Mouse (Mus musculus): ENCODE results near the gene Bspry. TPM values are rescaled to one million over a fixed set of nuclear protein-coding genes. Genes with fewer than 3 reads are reported as not detected.
A peak's percentile ranks its signal among the peaks of the same experiment; 100 is the strongest.
"Not testable (repeated sequence)": the region's sequence is repeated elsewhere in the genome, so short reads cannot be mapped to it uniquely, and the experiment has no call there.

Gene Bspry
- polyA plus RNA-seq, 1 experiment from 2014 or later = 38.2 TPM

DNA sequence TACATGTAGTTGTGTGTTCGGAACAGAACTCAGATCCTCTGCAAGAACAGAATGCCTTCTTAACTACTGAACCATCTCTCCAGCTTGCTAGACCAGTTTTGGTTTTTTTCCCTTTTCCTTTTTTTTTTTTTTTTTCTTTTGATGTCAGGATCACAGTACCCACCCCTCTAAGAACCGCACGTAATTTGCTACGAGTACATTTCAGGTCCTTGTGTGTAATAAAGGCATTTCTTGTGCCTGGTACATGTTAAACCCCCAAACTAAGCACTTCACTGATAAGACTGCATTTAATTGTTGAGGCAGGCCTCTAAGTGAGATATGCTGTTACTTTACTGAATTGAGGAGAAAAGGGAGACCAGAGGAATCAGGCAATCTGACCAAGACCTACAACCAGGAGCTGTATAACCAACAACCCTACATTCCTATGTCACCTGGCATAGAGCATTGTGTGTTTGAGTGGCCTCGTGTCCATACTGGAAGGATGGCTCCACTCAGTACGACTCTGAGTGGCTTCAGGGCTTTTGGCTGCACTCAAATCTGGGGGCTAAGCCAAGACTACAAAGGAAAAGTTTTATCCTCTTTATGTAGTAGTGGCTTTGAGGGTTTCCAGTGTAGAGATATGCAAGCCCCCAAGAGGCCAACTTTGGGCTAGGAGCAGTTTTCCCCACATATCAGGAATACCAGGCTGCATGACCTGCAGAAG is 2.2 kb upstream of the Bspry start:
- no peak overlapping the region for H3K27ac ChIP-seq
- ATAC-seq (replicated peaks; ENCODE audit: low FRiP score, low read depth) (no peak), DNase-seq (ENCODE audit: low spot score) (no peak)
- H3K4me3 ChIP-seq (replicated peaks; ENCODE audit: low read depth, low read length) = no peak overlapping the region
- TF ChIP-seq CTCF (IDR thresholded peaks at IDR 0.05; ENCODE audit: low read depth) = no peak
- H3K9ac ChIP-seq (ENCODE audit: low read depth, low read length) = no peak overlapping the region
- H3K36me3 ChIP-seq (ENCODE audit: insufficient read depth, low read length) = no peaks in the 10 kb centered on the region
- no peaks in the 10 kb centered on the region for H3K4me1 ChIP-seq (replicated peaks; ENCODE audit: insufficient read depth, low read length)
- H3K9me3 ChIP-seq (replicated peaks; ENCODE audit: low read length) = no peaks in the 10 kb centered on the region
- WGBS = 82% methylated on average over 6 of the region's 6 CpGs
- no peaks in the 10 kb centered on the region for H3K27me3 ChIP-seq (ENCODE audit: insufficient read depth, low read length)
- no peak overlapping the region for H3K4me2 ChIP-seq (ENCODE audit: low read length)

DNA sequence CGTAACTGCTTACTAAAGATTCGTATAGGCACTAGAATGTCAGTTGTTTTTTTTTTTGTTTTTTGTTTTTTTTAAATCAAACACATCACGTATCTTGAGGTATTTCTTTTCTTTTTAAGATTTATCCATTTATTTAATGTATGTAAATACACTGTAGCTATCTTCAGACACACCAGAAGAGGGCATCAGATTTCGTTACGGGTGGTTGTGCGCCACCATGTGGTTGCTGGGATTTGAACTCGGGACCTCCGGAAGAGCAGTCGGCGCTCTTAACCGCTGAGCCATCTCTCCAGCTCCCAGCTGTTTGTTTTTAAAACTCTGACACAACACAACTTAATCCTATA is 288 bp upstream of the Bspry start:
- not testable (repeated sequence) for H3K36me3 ChIP-seq (ENCODE audit: insufficient read depth, low read length); H3K9me3 ChIP-seq (replicated peaks; ENCODE audit: low read length); DNase-seq (ENCODE audit: low spot score); ATAC-seq (replicated peaks; ENCODE audit: low FRiP score, low read depth); H3K27me3 ChIP-seq (ENCODE audit: insufficient read depth, low read length); H3K4me1 ChIP-seq (replicated peaks; ENCODE audit: insufficient read depth, low read length); H3K9ac ChIP-seq (ENCODE audit: low read depth, low read length)
- TF ChIP-seq CTCF (IDR thresholded peaks at IDR 0.05; ENCODE audit: low read depth) = peak; percentile 76
- WGBS = 13% methylated on average over 11 of the region's 11 CpGs
- peak overlapping the region; percentile 78 for H3K4me2 ChIP-seq (ENCODE audit: low read length)
- peak overlapping the region; percentile 73 for H3K27ac ChIP-seq
- peak overlapping the region; percentile 57 for H3K4me3 ChIP-seq (replicated peaks; ENCODE audit: low read depth, low read length)

DNA sequence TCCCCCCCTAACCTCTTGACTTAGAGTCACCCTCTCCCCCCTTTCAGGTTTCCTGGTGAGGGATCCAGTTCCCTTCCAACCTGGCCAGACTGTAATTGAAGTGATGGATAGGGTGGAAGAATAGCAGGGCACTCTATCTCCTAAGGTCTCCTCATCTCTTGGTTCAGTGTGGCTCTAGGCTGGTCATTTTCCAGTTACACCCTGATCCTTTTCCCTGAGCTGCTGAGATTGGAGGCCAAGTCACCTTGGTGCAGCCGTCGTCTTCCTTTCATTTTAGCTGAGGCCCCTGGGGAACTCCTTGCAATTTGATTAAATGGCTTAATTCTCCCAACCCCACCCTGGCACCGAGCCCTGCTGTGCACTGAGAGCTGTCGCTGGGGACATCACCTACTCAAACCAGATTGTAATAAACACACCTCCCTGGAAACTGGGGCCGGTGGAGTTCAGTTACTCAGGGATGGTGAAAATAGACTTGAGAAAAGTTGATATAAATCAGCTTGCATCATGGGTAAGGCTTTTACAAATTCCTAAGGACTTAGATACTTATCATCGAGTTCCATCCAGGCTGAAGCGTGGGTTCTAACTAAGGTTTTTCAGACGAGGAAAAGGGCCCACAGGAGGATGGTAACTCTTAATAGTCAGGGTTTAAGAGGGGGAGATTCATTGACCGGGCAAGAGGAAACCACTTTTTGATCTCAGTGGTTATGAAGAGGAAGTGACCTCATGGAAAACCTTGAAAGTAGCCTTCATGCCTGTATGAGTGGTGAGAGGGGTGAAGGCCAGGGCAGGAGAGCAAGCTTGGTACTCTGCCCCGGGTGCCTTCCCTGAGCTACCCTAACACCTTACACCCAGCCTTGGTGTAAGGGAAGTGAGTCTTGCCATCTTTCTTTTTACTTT is 1.1 kb downstream of the Bspry start:
- Histone ChIP-seq H3K4me3 (replicated peaks; ENCODE audit: low read depth, low read length) (peak overlapping the region; percentile 57), H3K36me3 (ENCODE audit: insufficient read depth, low read length) (no peaks in the 10 kb centered on the region), H3K4me2 (ENCODE audit: low read length) (peak overlapping the region; percentile 78), H3K27ac (peak overlapping the region; percentile 73), H3K27me3 (ENCODE audit: insufficient read depth, low read length) (no peaks in the 10 kb centered on the region), H3K9ac (ENCODE audit: low read depth, low read length) (peak overlapping the region; percentile 64; the same call in 1 of the 2 replicates), H3K4me1 (replicated peaks; ENCODE audit: insufficient read depth, low read length) (no peaks in the 10 kb centered on the region), H3K9me3 (replicated peaks; ENCODE audit: low read length) (no peaks in the 10 kb centered on the region)
- ATAC-seq (replicated peaks; ENCODE audit: low FRiP score, low read depth) (peak; percentile 8; the same call in 1 of the 2 replicates), DNase-seq (ENCODE audit: low spot score) (peak; percentile 22)
- WGBS = 28% methylated on average over 10 of the region's 10 CpGs
- TF ChIP-seq CTCF (IDR thresholded peaks at IDR 0.05; ENCODE audit: low read depth) = no peak

DNA sequence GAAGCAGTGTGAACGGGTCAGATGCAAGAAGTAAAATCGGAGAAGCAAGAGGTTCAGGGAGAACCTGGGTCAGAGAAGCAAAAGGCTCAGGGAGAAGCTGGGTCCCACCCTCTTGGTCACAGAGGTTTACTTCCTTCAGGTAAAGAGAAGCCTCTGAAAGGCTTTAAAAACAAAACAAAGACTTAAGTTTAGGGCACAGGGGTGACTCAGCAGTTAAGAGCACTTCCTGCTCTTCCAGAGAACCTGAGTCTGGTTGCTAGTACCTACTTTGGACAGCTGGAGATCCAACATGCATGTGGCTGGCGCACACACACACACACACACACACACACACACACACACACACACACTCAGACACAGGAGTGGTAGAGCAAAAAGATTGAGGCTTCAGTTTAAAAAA is 5.1 kb downstream of the Bspry start:
- ATAC-seq (replicated peaks; ENCODE audit: low FRiP score, low read depth) = no peak
- TF ChIP-seq CTCF (IDR thresholded peaks at IDR 0.05; ENCODE audit: low read depth) = no peak
- no peaks in the 10 kb centered on the region for H3K9me3 ChIP-seq (replicated peaks; ENCODE audit: low read length)
- DNase-seq (ENCODE audit: low spot score) = no peak
- H3K27me3 ChIP-seq (ENCODE audit: insufficient read depth, low read length) = no peaks in the 10 kb centered on the region
- no peaks in the 10 kb centered on the region for H3K36me3 ChIP-seq (ENCODE audit: insufficient read depth, low read length)
- no peaks in the 10 kb centered on the region for H3K4me1 ChIP-seq (replicated peaks; ENCODE audit: insufficient read depth, low read length)
- H3K4me2 ChIP-seq (ENCODE audit: low read length) = no peak overlapping the region
- H3K4me3 ChIP-seq (replicated peaks; ENCODE audit: low read depth, low read length) = no peak overlapping the region
- H3K9ac ChIP-seq (ENCODE audit: low read depth, low read length) = no peak overlapping the region
- 66% methylated on average over 3 of the region's 3 CpGs for WGBS
- no peak overlapping the region for H3K27ac ChIP-seq

DNA sequence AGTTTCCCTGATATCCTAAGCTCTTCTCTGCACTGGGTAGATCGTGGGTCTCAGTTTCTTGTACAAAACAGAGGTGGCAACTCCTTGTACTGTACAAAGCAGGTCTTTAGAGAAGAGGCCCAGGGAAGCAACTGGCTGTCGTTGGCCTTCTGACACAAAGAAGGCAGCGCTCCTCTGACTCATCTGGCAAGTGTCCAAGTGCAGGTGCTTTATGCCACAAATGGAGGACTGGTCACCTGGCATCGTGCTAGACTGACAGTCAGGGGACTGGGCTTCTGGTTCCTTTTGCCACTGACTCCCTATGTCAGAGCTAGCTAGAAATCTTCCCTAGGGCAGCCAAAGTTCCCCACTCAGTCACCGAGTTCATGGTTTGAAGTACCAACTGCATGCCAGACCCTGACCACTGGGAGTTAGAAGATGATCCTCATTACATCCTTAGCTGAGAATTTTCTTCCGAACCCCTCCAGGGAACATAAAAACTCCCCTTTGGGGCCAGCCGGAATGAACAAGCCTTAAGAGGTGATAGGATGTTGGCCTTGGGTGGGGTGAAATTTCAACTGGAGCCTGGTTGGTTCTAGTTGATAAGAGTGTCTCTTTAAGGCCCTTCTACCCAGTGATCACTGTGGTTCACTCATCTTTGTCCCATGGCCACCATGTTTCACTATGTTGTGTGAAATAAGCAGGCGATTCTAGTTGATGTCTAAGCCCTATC is 5.8 kb downstream of the Bspry start:
- Histone ChIP-seq H3K4me3 (replicated peaks; ENCODE audit: low read depth, low read length) (no peak overlapping the region), H3K4me2 (ENCODE audit: low read length) (no peak overlapping the region), H3K36me3 (ENCODE audit: insufficient read depth, low read length) (no peaks in the 10 kb centered on the region), H3K4me1 (replicated peaks; ENCODE audit: insufficient read depth, low read length) (no peaks in the 10 kb centered on the region), H3K27me3 (ENCODE audit: insufficient read depth, low read length) (no peaks in the 10 kb centered on the region), H3K27ac (no peak overlapping the region), H3K9ac (ENCODE audit: low read depth, low read length) (no peak overlapping the region), H3K9me3 (replicated peaks; ENCODE audit: low read length) (no peaks in the 10 kb centered on the region)
- 79% methylated on average over 8 of the region's 8 CpGs for WGBS
- TF ChIP-seq CTCF (IDR thresholded peaks at IDR 0.05; ENCODE audit: low read depth) = no peak
- no peak for ATAC-seq (replicated peaks; ENCODE audit: low FRiP score, low read depth)
- DNase-seq (ENCODE audit: low spot score) = no peak

DNA sequence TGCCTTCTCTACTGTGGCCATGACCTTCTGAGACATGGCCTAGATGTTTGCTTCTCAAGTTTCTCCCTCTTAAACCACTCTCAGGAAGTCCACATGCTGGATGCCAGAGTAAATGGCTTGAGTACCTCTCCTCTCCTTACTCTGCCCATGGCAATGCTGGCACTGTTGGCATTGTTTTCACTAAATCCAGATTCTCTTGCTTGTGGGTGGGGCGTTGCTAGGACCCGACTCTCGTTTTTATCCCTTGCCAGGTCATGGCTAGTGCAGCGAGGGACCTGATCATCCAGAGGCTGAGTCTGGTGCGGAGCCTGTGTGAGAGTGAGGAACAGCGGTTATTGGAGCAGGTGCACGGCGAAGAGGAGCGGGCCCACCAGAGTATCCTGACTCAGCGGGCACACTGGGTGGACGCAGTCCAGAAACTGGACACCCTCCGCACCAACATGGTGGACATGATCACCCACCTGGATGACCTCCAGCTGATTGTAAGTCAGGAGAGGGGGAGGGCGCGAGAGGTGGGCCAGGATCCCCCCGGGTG is 6.4 kb downstream of the Bspry start:
- Histone ChIP-seq H3K9me3 (replicated peaks; ENCODE audit: low read length) (no peaks in the 10 kb centered on the region), H3K27ac (no peak overlapping the region), H3K27me3 (ENCODE audit: insufficient read depth, low read length) (no peaks in the 10 kb centered on the region), H3K36me3 (ENCODE audit: insufficient read depth, low read length) (no peaks in the 10 kb centered on the region), H3K9ac (ENCODE audit: low read depth, low read length) (no peak overlapping the region), H3K4me3 (replicated peaks; ENCODE audit: low read depth, low read length) (no peak overlapping the region), H3K4me2 (ENCODE audit: low read length) (no peak overlapping the region), H3K4me1 (replicated peaks; ENCODE audit: insufficient read depth, low read length) (no peaks in the 10 kb centered on the region)
- DNase-seq (ENCODE audit: low spot score) (no peak), ATAC-seq (replicated peaks; ENCODE audit: low FRiP score, low read depth) (peak; percentile 44; the same call in 1 of the 2 replicates)
- WGBS = 91% methylated on average over 15 of the region's 15 CpGs
- no peak for TF ChIP-seq CTCF (IDR thresholded peaks at IDR 0.05; ENCODE audit: low read depth)
